Mouse (Mus musculus): ENCODE measurements around the gene Car4.

DNA sequence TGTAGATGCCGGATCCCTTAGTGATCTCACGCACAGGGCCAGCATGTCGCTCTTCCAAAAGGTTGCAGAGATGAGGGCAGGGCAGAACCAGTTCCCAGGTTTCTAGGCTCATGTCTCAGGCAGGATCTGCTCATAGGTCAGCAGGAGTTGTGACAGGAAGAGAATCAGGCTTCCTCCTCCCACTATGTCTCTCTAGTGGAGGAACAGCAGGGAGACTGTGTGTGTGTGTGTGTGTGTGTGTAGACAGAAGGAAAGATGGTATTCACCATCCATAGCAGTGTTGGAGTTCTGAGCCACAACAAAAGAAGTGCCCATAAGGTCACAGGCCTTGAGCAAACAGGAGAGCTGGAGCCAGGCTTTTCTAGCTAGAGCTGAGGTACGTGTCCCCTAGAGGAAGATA, 9.1 kb downstream of the Car4 start:
- no peak for TF ChIP-seq CTCF (IDR thresholded peaks at IDR 0.05; ENCODE audit: control insufficient read depth, insufficient read depth, insufficient replicate concordance, low read depth, low read length)
- TF ChIP-seq POLR2A (IDR thresholded peaks at IDR 0.05; ENCODE audit: control insufficient read depth, low read depth, low read length), result no peak

Measured in testis, adult 2 months (tissue).